Mouse (Mus musculus): ENCODE data around the gene Bbs1. TPM values are rescaled to one million over a fixed set of nuclear protein-coding genes. Genes with fewer than 3 reads are reported as not detected.

Bbs1 gene
- polyA plus RNA-seq, 1 experiment from 2014 or later: 8.9 TPM

GRCm38 (mm10) chr19:4850281-4850680 is 56.1 kb downstream of the Bbs1 start:
- no peak overlapping the region for H3K4me2 ChIP-seq
- peaks cover 6% of the 10 kb centered on the region for H3K27me3 ChIP-seq
- no peak overlapping the region for H3K4me3 ChIP-seq
- ATAC-seq: no peak
- H3K36me3 ChIP-seq (ENCODE audit: poor library complexity, severe bottlenecking): no peaks in the 10 kb centered on the region
- H3K9ac ChIP-seq: no peak overlapping the region
- H3K4me1 ChIP-seq: peaks cover 5% of the 10 kb centered on the region
- no peaks in the 10 kb centered on the region for H3K9me3 ChIP-seq (replicated peaks)
- H3K27ac ChIP-seq: no peak overlapping the region
- 44% methylated on average over 5 of the region's 5 CpGs for WGBS

GRCm38 (mm10) chr19:4849800-4850199 is 56.6 kb downstream of the Bbs1 start:
- 62% methylated on average over 4 of the region's 4 CpGs for WGBS
- Histone ChIP-seq H3K4me3 (no peak overlapping the region), H3K9ac (no peak overlapping the region), H3K27me3 (peaks cover 4% of the 10 kb centered on the region; the same call in 1 of the 2 replicates), H3K4me2 (no peak overlapping the region), H3K27ac (no peak overlapping the region), H3K4me1 (peaks cover 4% of the 10 kb centered on the region; the same call in 1 of the 2 replicates), H3K36me3 (ENCODE audit: poor library complexity, severe bottlenecking) (no peaks in the 10 kb centered on the region), H3K9me3 (replicated peaks) (no peaks in the 10 kb centered on the region)
- no peak for ATAC-seq

GRCm38 (mm10) chr19:4847490-4847889 is 58.9 kb downstream of the Bbs1 start:
- Histone ChIP-seq H3K9ac (no peak overlapping the region), H3K4me2 (no peak overlapping the region), H3K9me3 (replicated peaks) (no peaks in the 10 kb centered on the region), H3K4me1 (no peaks in the 10 kb centered on the region), H3K4me3 (no peak overlapping the region), H3K36me3 (ENCODE audit: poor library complexity, severe bottlenecking) (no peaks in the 10 kb centered on the region), H3K27me3 (peaks cover 8% of the 10 kb centered on the region), H3K27ac (no peak overlapping the region)
- no peak for ATAC-seq
- 34% methylated on average over 7 of the region's 7 CpGs for WGBS

DNA sequence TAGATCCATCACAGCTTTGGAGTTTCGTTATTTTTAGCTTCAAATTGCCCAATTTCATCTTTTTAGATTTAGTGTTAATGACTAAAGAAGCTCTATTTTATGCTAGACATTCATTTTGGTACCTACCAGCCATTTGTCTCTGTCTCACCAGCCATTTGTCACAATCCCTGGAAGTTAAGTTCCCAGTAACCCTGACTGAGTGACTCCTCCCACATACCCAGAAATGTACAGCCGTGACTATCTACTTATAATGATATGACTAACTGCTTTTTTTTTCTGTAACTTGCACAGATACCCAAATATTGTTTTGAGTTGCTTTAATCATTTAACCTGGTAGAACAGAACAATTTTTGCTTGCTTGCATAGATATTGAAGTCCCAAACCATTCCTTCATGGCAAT is 60.6 kb downstream of the Bbs1 start:
- Histone ChIP-seq H3K36me3 (ENCODE audit: poor library complexity, severe bottlenecking) (no peaks in the 10 kb centered on the region), H3K9me3 (replicated peaks) (no peaks in the 10 kb centered on the region), H3K4me1 (no peaks in the 10 kb centered on the region), H3K27ac (no peak overlapping the region), H3K9ac (no peak overlapping the region), H3K27me3 (peaks cover 25% of the 10 kb centered on the region), H3K4me2 (no peak overlapping the region), H3K4me3 (no peak overlapping the region)
- 84% methylated on average over 2 of the region's 2 CpGs for WGBS
- ATAC-seq: no peak

GRCm38 (mm10) chr19:4842611-4843010 is 63.8 kb downstream of the Bbs1 start:
- WGBS: 77% methylated on average over 2 of the region's 2 CpGs
- no peak for ATAC-seq
- H3K9me3 ChIP-seq (replicated peaks): no peaks in the 10 kb centered on the region
- no peak overlapping the region for H3K4me2 ChIP-seq
- H3K4me3 ChIP-seq: no peak overlapping the region
- no peak overlapping the region for H3K9ac ChIP-seq
- H3K27me3 ChIP-seq: peaks cover 39% of the 10 kb centered on the region
- H3K36me3 ChIP-seq (ENCODE audit: poor library complexity, severe bottlenecking): no peaks in the 10 kb centered on the region
- H3K27ac ChIP-seq: no peak overlapping the region
- H3K4me1 ChIP-seq: peaks cover 18% of the 10 kb centered on the region

DNA sequence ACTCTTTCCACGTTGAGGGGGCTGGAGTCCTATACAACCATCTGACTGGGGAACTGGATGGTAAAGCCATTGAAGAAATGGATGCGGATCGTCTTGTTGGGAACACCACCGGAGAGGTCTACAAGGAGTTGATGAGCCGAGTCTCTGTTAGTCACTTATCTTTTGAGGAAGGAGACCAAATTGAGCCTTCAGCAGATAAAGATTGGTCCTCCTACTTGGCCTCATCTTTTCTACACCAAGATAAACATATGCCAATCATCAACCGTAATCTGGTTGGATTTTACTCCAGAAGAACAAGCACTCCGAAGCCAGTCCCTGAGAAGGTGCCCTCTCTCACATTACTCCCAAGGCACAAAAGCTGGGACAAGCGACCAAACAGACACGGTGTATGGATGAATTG is 65.6 kb downstream of the Bbs1 start:
- Histone ChIP-seq H3K4me3 (no peak overlapping the region), H3K36me3 (ENCODE audit: poor library complexity, severe bottlenecking) (no peaks in the 10 kb centered on the region), H3K9me3 (replicated peaks) (no peaks in the 10 kb centered on the region), H3K4me1 (peaks cover 18% of the 10 kb centered on the region), H3K4me2 (no peak overlapping the region), H3K9ac (no peak overlapping the region), H3K27me3 (peaks cover 35% of the 10 kb centered on the region), H3K27ac (no peak overlapping the region)
- 84% methylated on average over 9 of the region's 9 CpGs for WGBS
- ATAC-seq: no peak

DNA sequence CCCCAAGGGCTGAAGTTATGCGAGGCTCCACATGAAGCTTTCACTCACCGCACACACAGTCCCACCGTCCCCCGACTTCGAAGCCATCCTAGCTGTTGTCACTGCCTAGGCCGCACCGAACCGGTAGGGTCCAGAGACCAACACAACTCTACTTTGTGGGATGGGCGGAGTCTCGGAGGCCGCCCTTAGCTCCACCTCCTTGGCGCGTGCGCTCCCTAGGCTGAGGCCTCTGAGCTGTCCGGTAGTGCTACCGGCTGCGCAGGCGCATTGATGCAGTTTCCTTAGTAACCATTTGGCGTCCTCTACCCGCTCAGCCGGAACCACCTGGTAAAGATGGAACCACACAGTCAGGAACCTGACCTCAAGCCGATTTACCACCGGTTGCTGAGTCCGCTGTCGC is 67.3 kb downstream of the Bbs1 start, which contains the start of the genes Ccs and Ccdc87:
Ccs (minus strand) TSS at position 184 of the 400 bp plus-strand sequence.
Ccdc87 (plus strand) TSS at position 218 of the 400 bp plus-strand sequence.
- Histone ChIP-seq H3K4me1 (peaks cover 18% of the 10 kb centered on the region), H3K27ac (no peak within 1 kb of the TSS), H3K27me3 (peaks cover 35% of the 10 kb centered on the region), H3K9ac (peak within 1 kb of the TSS; percentile 69), H3K36me3 (ENCODE audit: poor library complexity, severe bottlenecking) (peaks cover 3% of the 10 kb centered on the region; the same call in 1 of the 2 replicates), H3K9me3 (replicated peaks) (no peaks in the 10 kb centered on the region), H3K4me2 (peak within 1 kb of the TSS; percentile 97), H3K4me3 (peak within 1 kb of the TSS; percentile 64)
- ATAC-seq: peak; percentile 99
- WGBS: under 1% methylated on average over 25 of the region's 25 CpGs

- Histone ChIP-seq H3K4me3 (peak overlapping the region; percentile 64), H3K36me3 (ENCODE audit: poor library complexity, severe bottlenecking) (peaks cover 3% of the 10 kb centered on the region; the same call in 1 of the 2 replicates), H3K4me2 (peak overlapping the region; percentile 97), H3K9ac (peak overlapping the region; percentile 69), H3K9me3 (replicated peaks) (no peaks in the 10 kb centered on the region), H3K27me3 (peaks cover 35% of the 10 kb centered on the region), H3K27ac (no peak overlapping the region), H3K4me1 (peaks cover 18% of the 10 kb centered on the region)
- 36% methylated on average over 10 of the region's 10 CpGs for WGBS
- ATAC-seq: 0 out of 2 replicates have a peak, but pooled peaks have one; percentile 11
These were observed 67.8 kb downstream of the Bbs1 start for GRCm38 (mm10) chr19:4838526-4839140.

- H3K27ac ChIP-seq: no peak overlapping the region
- no peak overlapping the region for H3K4me3 ChIP-seq
- H3K4me1 ChIP-seq: peaks cover 23% of the 10 kb centered on the region
- no peaks in the 10 kb centered on the region for H3K9me3 ChIP-seq (replicated peaks)
- H3K27me3 ChIP-seq: peaks cover 26% of the 10 kb centered on the region
- WGBS: 92% methylated on average over 6 of the region's 6 CpGs
- H3K36me3 ChIP-seq (ENCODE audit: poor library complexity, severe bottlenecking): peaks cover 10% of the 10 kb centered on the region; the same call in 1 of the 2 replicates
- no peak overlapping the region for H3K4me2 ChIP-seq
- ATAC-seq: no peak
- H3K9ac ChIP-seq: no peak overlapping the region
These were observed 69.4 kb downstream of the Bbs1 start for GRCm38 (mm10) chr19:4837049-4837448.

Other genes with a start within 250 kb of the Bbs1 start
- gene Gm960, start 208.0 kb downstream of the Bbs1 start, polyA plus RNA-seq (2015; fragmentation: Nextera tagmentation; extraction: Ambion mirVana): 4.1 and 5.8 TPM in 2 replicates
- 18.1 and 20.8 TPM in 2 replicates for gene Sptbn2, start 195.5 kb downstream of the Bbs1 start, polyA plus RNA-seq (2015; fragmentation: Nextera tagmentation; extraction: Ambion mirVana)
- gene Rbm4b, start 150.1 kb downstream of the Bbs1 start, polyA plus RNA-seq (2015; fragmentation: Nextera tagmentation; extraction: Ambion mirVana): 188 and 192 TPM in 2 replicates
- gene Rbm4, start 112.7 kb downstream of the Bbs1 start, polyA plus RNA-seq (2015; fragmentation: Nextera tagmentation; extraction: Ambion mirVana): 103 TPM in 2 replicates
- 43.0 and 47.4 TPM in 2 replicates for gene Gm21992, start 95.0 kb downstream of the Bbs1 start, polyA plus RNA-seq (2015; fragmentation: Nextera tagmentation; extraction: Ambion mirVana)
- 88.3 and 95.3 TPM in 2 replicates for gene Rbm14, start 95.0 kb downstream of the Bbs1 start, polyA plus RNA-seq (2015; fragmentation: Nextera tagmentation; extraction: Ambion mirVana)
- 42.0 and 47.0 TPM in 2 replicates for gene Ccs, start 67.3 kb downstream of the Bbs1 start, polyA plus RNA-seq (2015; fragmentation: Nextera tagmentation; extraction: Ambion mirVana)
- gene Ccdc87, start 67.3 kb downstream of the Bbs1 start, polyA plus RNA-seq (2015; fragmentation: Nextera tagmentation; extraction: Ambion mirVana): 0.23 and 0.39 TPM in 2 replicates
- gene Ctsf, start 51.5 kb downstream of the Bbs1 start, polyA plus RNA-seq (2015; fragmentation: Nextera tagmentation; extraction: Ambion mirVana): 31.3 and 34.5 TPM in 2 replicates
- gene Actn3, start 28.7 kb downstream of the Bbs1 start, polyA plus RNA-seq (2015; fragmentation: Nextera tagmentation; extraction: Ambion mirVana): 0.64 and 0.97 TPM in 2 replicates
- gene Zdhhc24, start 28.0 kb downstream of the Bbs1 start, polyA plus RNA-seq (2015; fragmentation: Nextera tagmentation; extraction: Ambion mirVana): 17.1 and 20.1 TPM in 2 replicates
- gene Dpp3, start 21.7 kb upstream of the Bbs1 start, polyA plus RNA-seq (2015; fragmentation: Nextera tagmentation; extraction: Ambion mirVana): 118 and 132 TPM in 2 replicates
- gene Peli3, start 36.5 kb upstream of the Bbs1 start, polyA plus RNA-seq (2015; fragmentation: Nextera tagmentation; extraction: Ambion mirVana): 5.7 TPM in 2 replicates
- 128 and 135 TPM in 2 replicates for gene Mrpl11, start 55.5 kb upstream of the Bbs1 start, polyA plus RNA-seq (2015; fragmentation: Nextera tagmentation; extraction: Ambion mirVana)
- 0.10 and 0.18 TPM in 2 replicates for gene Npas4, start 83.7 kb upstream of the Bbs1 start, polyA plus RNA-seq (2015; fragmentation: Nextera tagmentation; extraction: Ambion mirVana)
- gene Slc29a2, start 117.2 kb upstream of the Bbs1 start, polyA plus RNA-seq (2015; fragmentation: Nextera tagmentation; extraction: Ambion mirVana): 6.9 and 8.3 TPM in 2 replicates
- gene B4gat1, start 132.2 kb upstream of the Bbs1 start, polyA plus RNA-seq (2015; fragmentation: Nextera tagmentation; extraction: Ambion mirVana): 39.4 and 40.3 TPM in 2 replicates
- gene AC124502.3, start 132.3 kb upstream of the Bbs1 start, polyA plus RNA-seq (2015; fragmentation: Nextera tagmentation; extraction: Ambion mirVana): 3.2 and 3.4 TPM in 2 replicates
- 56.0 and 63.2 TPM in 2 replicates for gene Brms1, start 134.7 kb upstream of the Bbs1 start, polyA plus RNA-seq (2015; fragmentation: Nextera tagmentation; extraction: Ambion mirVana)
- gene Rin1, start 143.9 kb upstream of the Bbs1 start, polyA plus RNA-seq (2015; fragmentation: Nextera tagmentation; extraction: Ambion mirVana): 0.62 and 0.78 TPM in 2 replicates
- 7.0 and 7.3 TPM in 2 replicates for gene Cd248, start 161.4 kb upstream of the Bbs1 start, polyA plus RNA-seq (2015; fragmentation: Nextera tagmentation; extraction: Ambion mirVana)
- gene Tmem151a, start 178.9 kb upstream of the Bbs1 start, polyA plus RNA-seq (2015; fragmentation: Nextera tagmentation; extraction: Ambion mirVana): 2.3 and 2.8 TPM in 2 replicates
- 62.4 and 71.4 TPM in 2 replicates for gene Yif1a, start 181.9 kb upstream of the Bbs1 start, polyA plus RNA-seq (2015; fragmentation: Nextera tagmentation; extraction: Ambion mirVana)
- 208 and 212 TPM in 2 replicates for gene Cnih2, start 191.9 kb upstream of the Bbs1 start, polyA plus RNA-seq (2015; fragmentation: Nextera tagmentation; extraction: Ambion mirVana)
- 235 and 252 TPM in 2 replicates for gene Rab1b, start 200.4 kb upstream of the Bbs1 start, polyA plus RNA-seq (2015; fragmentation: Nextera tagmentation; extraction: Ambion mirVana)
- gene Klc2, start 211.9 kb upstream of the Bbs1 start, polyA plus RNA-seq (2015; fragmentation: Nextera tagmentation; extraction: Ambion mirVana): 41.1 and 43.6 TPM in 2 replicates

All from forebrain, embryonic 13.5 days (tissue).